Mouse (Mus musculus) heart, embryonic 15.5 days (tissue): ENCODE results near the gene Sertad3. TPM values are rescaled to one million over a fixed set of nuclear protein-coding genes. Genes with fewer than 3 reads are reported as not detected.

Experiments
- ATAC-seq: fragments of 200-750 bp; cut with Nextera tagmentation; replicated peaks from 2 replicates; pipeline ENCODE4 v1.8.0; 2017; ENCODE audit warnings: low read depth, moderate TSS enrichment; ENCODE audit not compliant: insufficient number of reproducible peaks, insufficient read depth, low FRiP score
- H3K27ac ChIP-seq: fragments of 300-500 bp; sonication (generic); 2 replicates; pipeline ENCODE4 v1.5.1; 2015; ENCODE audit warnings: mild to moderate bottlenecking, inconsistent platforms
- H3K27me3 ChIP-seq: fragments of 300-500 bp; sonication (generic); 2 replicates; pipeline ENCODE4 v1.6.1; 2015; ENCODE audit warnings: inconsistent platforms
- H3K36me3 ChIP-seq: fragments of 300-500 bp; sonication (generic); 2 replicates; pipeline ENCODE4 v1.6.1; 2015; ENCODE audit warnings: mild to moderate bottlenecking, inconsistent platforms
- H3K4me1 ChIP-seq: fragments of 300-500 bp; sonication (generic); replicated peaks from 2 replicates; pipeline ENCODE4 v1.6.1; 2015; ENCODE audit warnings: inconsistent platforms
- H3K4me2 ChIP-seq: fragments of 300-500 bp; sonication (generic); 2 replicates; pipeline ENCODE4 v1.6.1; 2015; ENCODE audit warnings: inconsistent platforms, mild to moderate bottlenecking, moderate library complexity
- H3K4me3 ChIP-seq: fragments of 300-500 bp; sonication (generic); 2 replicates; pipeline ENCODE4 v1.5.1; 2015; ENCODE audit warnings: mild to moderate bottlenecking, inconsistent platforms
- H3K9ac ChIP-seq: fragments of 300-500 bp; sonication (generic); 2 replicates; pipeline ENCODE4 v1.6.1; 2015; ENCODE audit warnings: mild to moderate bottlenecking, inconsistent platforms
- H3K9me3 ChIP-seq: fragments of 300-500 bp; sonication (generic); replicated peaks from 2 replicates; pipeline ENCODE4 v1.6.1; 2016; ENCODE audit warnings: inconsistent platforms
- WGBS: fragments of 180-500 bp; shearing (Covaris S2); methylation state at CpG from one replicate; pipeline ENCODE4 v1.1.7; 2015; ENCODE audit warnings: mixed read lengths; 5-methylcytosine and 5-hydroxymethylcytosine counted together
- polyA plus RNA-seq: library from polyadenylated mRNA; unstranded; fragments of >200 nt; fragmentation: Nextera tagmentation; extraction: Ambion mirVana; gene quantifications from 2 replicates; pipeline ENCODE4 v1.2.1, GENCODE M21; 2015

The Sertad3 gene
- 19.0 and 21.9 TPM in 2 replicates for polyA plus RNA-seq

GRCm38 (mm10) chr7:27473156-27473834 is at the start of gene Sertad3:
Gene Sertad3 (plus strand): TSS chr7:27473768.
- peak within 1 kb of the TSS; percentile 76 for H3K4me2 ChIP-seq
- peaks cover 28% of the 10 kb centered on the region for H3K4me1 ChIP-seq
- under 1% methylated on average over 36 of the region's 36 CpGs for WGBS
- peak within 1 kb of the TSS; percentile 87 for H3K4me3 ChIP-seq
- peak within 1 kb of the TSS; percentile 86 for H3K9ac ChIP-seq
- no peaks in the 10 kb centered on the region for H3K27me3 ChIP-seq
- H3K9me3 ChIP-seq = no peaks in the 10 kb centered on the region
- peaks cover 10% of the 10 kb centered on the region; the same call in 1 of the 2 replicates for H3K36me3 ChIP-seq
- peak within 1 kb of the TSS; percentile 95 for H3K27ac ChIP-seq
- peak; percentile 90 for ATAC-seq

DNA sequence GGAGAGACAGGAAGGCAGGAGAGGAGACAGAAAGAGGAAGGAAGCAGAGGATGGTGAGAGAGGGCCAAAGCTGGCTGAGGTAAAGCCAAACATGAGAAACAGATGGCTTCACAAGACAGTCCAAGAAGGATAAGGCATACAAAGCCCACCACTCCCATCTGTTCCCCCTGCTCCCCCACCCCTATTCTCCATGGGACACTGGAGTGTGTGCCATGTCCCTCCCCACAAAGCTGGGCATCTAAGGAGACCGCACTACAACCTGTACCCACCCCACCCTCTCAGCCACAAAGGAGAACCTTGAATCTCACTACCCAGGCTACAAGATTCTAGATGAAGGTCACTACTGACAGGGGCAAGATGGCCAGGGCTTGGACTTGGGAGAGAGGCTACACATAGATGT is 46.2 kb upstream of the Sertad3 start:
- Histone ChIP-seq H3K9ac (no peak overlapping the region), H3K9me3 (no peaks in the 10 kb centered on the region), H3K27ac (no peak overlapping the region), H3K4me1 (no peaks in the 10 kb centered on the region), H3K4me2 (no peak overlapping the region), H3K4me3 (no peak overlapping the region), H3K36me3 (no peaks in the 10 kb centered on the region), H3K27me3 (peaks cover 5% of the 10 kb centered on the region)
- ATAC-seq = no peak
- WGBS = 97% methylated on average over 1 of the region's 1 CpGs

DNA sequence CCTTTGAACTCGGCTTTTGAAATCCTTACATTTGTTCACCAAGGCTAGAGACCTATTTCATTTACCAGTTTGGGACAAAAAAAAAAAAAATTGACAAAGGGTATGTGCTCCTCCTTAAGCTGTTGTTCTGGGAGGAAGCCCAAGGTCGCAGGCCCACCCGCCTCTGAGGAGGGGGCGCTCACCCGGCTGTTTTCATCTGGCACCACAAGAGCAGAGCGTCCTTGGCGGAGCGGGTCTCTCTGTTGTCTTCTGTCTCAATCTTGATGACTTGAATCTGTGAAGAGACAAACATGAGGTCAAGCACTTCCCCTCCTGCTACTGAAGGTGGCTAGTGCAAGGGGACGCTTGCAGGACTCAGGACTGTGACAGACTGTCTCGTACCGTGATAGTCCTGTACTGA is 45.6 kb upstream of the Sertad3 start:
- Histone ChIP-seq H3K4me2 (no peak overlapping the region), H3K9me3 (no peaks in the 10 kb centered on the region), H3K27ac (no peak overlapping the region), H3K4me3 (no peak overlapping the region), H3K36me3 (no peaks in the 10 kb centered on the region), H3K27me3 (peaks cover 8% of the 10 kb centered on the region), H3K9ac (no peak overlapping the region), H3K4me1 (no peaks in the 10 kb centered on the region)
- ATAC-seq = no peak
- 73% methylated on average over 11 of the region's 11 CpGs for WGBS

DNA sequence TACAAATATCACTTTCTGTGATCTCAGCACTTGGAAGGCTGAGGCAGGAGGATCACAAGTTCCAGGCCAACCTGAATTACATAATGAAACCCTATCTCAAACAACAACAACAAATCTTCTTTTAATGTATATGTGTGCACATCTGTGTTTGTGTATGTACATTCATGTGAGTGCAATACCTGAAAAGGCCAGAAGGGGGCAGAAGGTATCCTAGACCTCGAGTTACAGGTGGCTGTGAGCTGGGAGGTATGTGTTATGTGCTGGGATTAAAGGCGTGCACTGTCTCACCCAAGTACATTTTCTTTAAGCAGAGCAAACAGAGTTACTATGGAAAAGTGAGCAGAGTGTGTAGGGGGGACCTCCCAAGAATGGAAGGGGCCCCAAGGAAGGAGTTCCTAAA is 44.4 kb upstream of the Sertad3 start:
- Histone ChIP-seq H3K4me1 (no peaks in the 10 kb centered on the region), H3K9ac (no peak overlapping the region), H3K4me3 (no peak overlapping the region), H3K4me2 (no peak overlapping the region), H3K27ac (no peak overlapping the region), H3K36me3 (no peaks in the 10 kb centered on the region), H3K27me3 (peaks cover 14% of the 10 kb centered on the region), H3K9me3 (no peaks in the 10 kb centered on the region)
- ATAC-seq = no peak
- WGBS = 59% methylated on average over 2 of the region's 2 CpGs

GRCm38 (mm10) chr7:27433349-27433748 is 40.2 kb upstream of the Sertad3 start:
- Histone ChIP-seq H3K9ac (no peak overlapping the region), H3K4me2 (no peak overlapping the region), H3K4me3 (no peak overlapping the region), H3K9me3 (no peaks in the 10 kb centered on the region), H3K4me1 (no peaks in the 10 kb centered on the region), H3K36me3 (no peaks in the 10 kb centered on the region), H3K27me3 (peaks cover 26% of the 10 kb centered on the region), H3K27ac (no peak overlapping the region)
- 24% methylated on average over 10 of the region's 10 CpGs for WGBS
- ATAC-seq = no peak

GRCm38 (mm10) chr7:27433794-27434193 is 39.8 kb upstream of the Sertad3 start:
- H3K4me1 ChIP-seq = no peaks in the 10 kb centered on the region
- H3K36me3 ChIP-seq = no peaks in the 10 kb centered on the region
- peaks cover 26% of the 10 kb centered on the region for H3K27me3 ChIP-seq
- no peaks in the 10 kb centered on the region for H3K9me3 ChIP-seq
- H3K4me2 ChIP-seq = no peak overlapping the region
- no peak for ATAC-seq
- H3K9ac ChIP-seq = no peak overlapping the region
- 8% methylated on average over 10 of the region's 10 CpGs for WGBS
- no peak overlapping the region for H3K4me3 ChIP-seq
- H3K27ac ChIP-seq = no peak overlapping the region

DNA sequence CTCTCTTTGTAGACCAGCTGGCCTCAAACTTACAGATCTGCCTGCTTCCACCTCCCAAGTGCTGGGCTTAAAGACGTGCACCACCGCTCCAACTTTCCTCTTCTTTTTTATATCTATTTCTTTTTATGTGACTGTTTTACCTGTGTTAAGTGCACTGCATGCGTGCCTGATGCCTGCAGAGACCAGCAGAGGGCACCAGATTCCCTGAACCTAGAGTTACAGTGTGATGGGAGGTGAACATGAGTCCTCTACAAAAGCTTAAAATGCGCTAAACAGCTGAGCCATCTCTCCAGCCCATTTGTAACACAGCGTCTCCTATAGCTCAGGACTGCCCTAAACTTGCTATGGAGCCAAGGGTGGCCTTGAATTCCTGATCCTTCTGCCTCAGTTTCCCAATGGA is 36.0 kb upstream of the Sertad3 start:
- no peaks in the 10 kb centered on the region for H3K4me1 ChIP-seq
- H3K9me3 ChIP-seq = no peaks in the 10 kb centered on the region
- H3K36me3 ChIP-seq = no peaks in the 10 kb centered on the region
- ATAC-seq = no peak
- H3K4me3 ChIP-seq = no peak overlapping the region
- H3K27ac ChIP-seq = no peak overlapping the region
- WGBS = 50% methylated on average over 5 of the region's 5 CpGs
- no peak overlapping the region for H3K4me2 ChIP-seq
- peaks cover 26% of the 10 kb centered on the region for H3K27me3 ChIP-seq
- no peak overlapping the region for H3K9ac ChIP-seq

- 72% methylated on average over 4 of the region's 4 CpGs for WGBS
- no peak overlapping the region for H3K4me3 ChIP-seq
- no peak for ATAC-seq
- H3K4me2 ChIP-seq = no peak overlapping the region
- no peak overlapping the region for H3K9ac ChIP-seq
- H3K4me1 ChIP-seq = no peaks in the 10 kb centered on the region
- no peaks in the 10 kb centered on the region for H3K9me3 ChIP-seq
- peaks cover 12% of the 10 kb centered on the region for H3K27me3 ChIP-seq
- H3K36me3 ChIP-seq = no peaks in the 10 kb centered on the region
- no peak overlapping the region for H3K27ac ChIP-seq
These were observed 33.6 kb upstream of the Sertad3 start for GRCm38 (mm10) chr7:27440014-27440413.

DNA sequence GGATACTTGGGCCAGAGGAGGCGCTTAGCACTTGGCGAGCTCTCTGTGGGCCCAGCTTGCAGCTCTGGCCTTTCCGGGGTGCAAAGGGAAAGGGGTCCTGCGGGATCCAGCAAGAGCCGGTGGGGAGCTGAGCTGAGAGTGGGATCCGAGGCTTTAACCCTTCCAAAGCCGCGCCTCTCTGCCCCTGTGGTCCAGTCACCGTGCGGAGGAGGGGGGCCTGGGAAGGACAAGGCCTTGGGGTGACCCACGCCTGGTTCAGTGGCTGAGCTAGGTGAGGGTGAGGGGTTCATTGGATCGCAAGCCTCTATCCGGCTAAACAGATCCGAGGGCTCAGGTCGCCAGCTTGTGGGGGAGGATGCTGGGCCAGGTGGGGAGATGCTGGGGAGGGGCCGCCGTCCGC is 27.5 kb upstream of the Sertad3 start:
- no peaks in the 10 kb centered on the region for H3K36me3 ChIP-seq
- 6% methylated on average over 18 of the region's 18 CpGs for WGBS
- H3K9ac ChIP-seq = peak overlapping the region; percentile 64
- H3K4me2 ChIP-seq = peak overlapping the region; percentile 96
- peak overlapping the region; percentile 58 for H3K4me3 ChIP-seq
- peaks cover 26% of the 10 kb centered on the region for H3K27me3 ChIP-seq
- H3K4me1 ChIP-seq = peaks cover 21% of the 10 kb centered on the region
- no peak overlapping the region for H3K27ac ChIP-seq
- no peaks in the 10 kb centered on the region for H3K9me3 ChIP-seq
- ATAC-seq = no peak

GRCm38 (mm10) chr7:27446521-27447418 is 26.8 kb upstream of the Sertad3 start:
- WGBS = 8% methylated on average over 39 of the region's 53 CpGs
- Histone ChIP-seq H3K4me3 (peak overlapping the region; percentile 67), H3K27ac (no peak overlapping the region), H3K4me1 (peaks cover 21% of the 10 kb centered on the region), H3K9ac (peak overlapping the region; percentile 64), H3K27me3 (peaks cover 26% of the 10 kb centered on the region), H3K4me2 (peak overlapping the region; percentile 96), H3K9me3 (no peaks in the 10 kb centered on the region), H3K36me3 (no peaks in the 10 kb centered on the region)
- ATAC-seq = 0 out of 2 replicates have a peak, but pooled peaks have one; percentile 11

GRCm38 (mm10) chr7:27447419-27448286 is 25.9 kb upstream of the Sertad3 start, which contains the start of the genes Sptbn4 and Blvrb:
Gene Sptbn4 (minus strand): TSS chr7:27447686.
Gene Blvrb (plus strand): TSS chr7:27447978.
- Histone ChIP-seq H3K27ac (peak within 1 kb of the TSS; percentile 62), H3K9me3 (no peaks in the 10 kb centered on the region), H3K4me1 (peaks cover 21% of the 10 kb centered on the region), H3K4me2 (peak within 1 kb of the TSS; percentile 96), H3K36me3 (no peaks in the 10 kb centered on the region), H3K4me3 (peak within 1 kb of the TSS; percentile 67), H3K27me3 (peaks cover 26% of the 10 kb centered on the region), H3K9ac (peak within 1 kb of the TSS; percentile 64)
- WGBS = 1% methylated on average over 53 of the region's 54 CpGs
- peak; percentile 93 for ATAC-seq
